Mouse (Mus musculus) lung, adult 18-20 months (tissue): Measurements from ENCODE around the gene Anxa9.

Experiments
- DNase-seq, 2 experiments: peaks; one replicate each; pipeline ENCODE4 v3.0.0; 2022; ENCODE audit warnings: mixed read lengths in 2 of 2

The Anxa9 gene

DNA sequence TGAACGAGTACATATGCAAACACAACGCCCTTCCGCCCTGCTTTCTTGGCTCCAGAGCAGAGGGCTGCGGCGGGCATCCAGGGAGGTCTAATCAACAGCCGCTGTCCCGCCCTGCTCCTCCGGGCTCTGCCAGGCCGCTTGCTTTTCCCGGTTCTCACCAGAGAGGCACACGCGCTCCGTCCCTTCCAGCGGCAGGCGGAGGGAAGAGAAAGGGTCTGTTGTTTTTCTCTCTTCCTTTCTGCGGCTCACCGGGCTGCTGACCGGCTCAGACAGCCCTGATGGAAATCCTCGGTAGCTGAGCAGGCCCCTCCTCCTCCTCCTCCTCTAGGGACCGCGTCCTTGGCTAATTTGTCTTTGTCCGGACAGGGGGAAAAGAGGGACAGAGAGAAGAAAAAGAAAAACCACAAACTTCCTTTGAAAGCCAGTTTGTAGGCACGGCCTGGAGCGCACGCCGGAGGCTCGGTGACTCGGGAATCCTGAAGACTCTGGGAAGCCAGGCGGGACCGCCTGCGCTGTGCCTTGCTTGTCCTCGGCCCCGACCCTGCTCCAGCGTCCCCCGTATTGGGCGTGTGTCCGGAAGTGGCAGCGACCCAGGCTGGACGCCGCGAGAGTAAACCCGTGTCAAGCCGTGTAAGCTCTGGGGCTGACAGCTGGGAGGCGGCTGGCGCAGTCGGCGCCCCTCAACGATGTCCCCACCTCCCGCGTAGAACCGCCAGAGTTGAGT, 23.9 kb downstream of the Anxa9 start:
- DNase-seq, result peak; percentile 88 to 92

DNA sequence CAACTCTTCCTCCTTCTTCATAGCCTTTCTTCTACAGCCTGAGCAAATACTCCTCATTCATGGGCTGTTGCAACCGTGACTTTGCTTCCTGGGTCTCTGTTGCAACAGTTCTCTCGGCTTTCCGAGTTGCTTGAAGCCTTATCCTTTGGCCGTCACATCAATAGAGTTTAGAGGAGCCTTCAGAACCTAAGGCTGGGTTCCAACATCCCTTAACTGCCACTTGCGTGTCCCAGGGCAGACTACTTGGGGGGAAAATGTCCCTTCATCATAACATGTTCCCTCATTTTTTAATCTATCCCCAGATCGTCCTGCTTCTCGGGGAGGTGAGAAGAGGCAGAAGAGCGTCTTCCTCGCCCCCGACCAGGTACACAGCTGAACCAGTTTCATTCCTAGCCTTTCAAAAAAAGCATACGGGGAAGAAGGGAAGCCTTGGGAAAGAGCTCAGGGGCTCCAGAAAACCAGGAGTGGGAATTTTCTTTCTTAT, 24.6 kb downstream of the Anxa9 start:
- peak; percentile 80 to 88 for DNase-seq

DNA sequence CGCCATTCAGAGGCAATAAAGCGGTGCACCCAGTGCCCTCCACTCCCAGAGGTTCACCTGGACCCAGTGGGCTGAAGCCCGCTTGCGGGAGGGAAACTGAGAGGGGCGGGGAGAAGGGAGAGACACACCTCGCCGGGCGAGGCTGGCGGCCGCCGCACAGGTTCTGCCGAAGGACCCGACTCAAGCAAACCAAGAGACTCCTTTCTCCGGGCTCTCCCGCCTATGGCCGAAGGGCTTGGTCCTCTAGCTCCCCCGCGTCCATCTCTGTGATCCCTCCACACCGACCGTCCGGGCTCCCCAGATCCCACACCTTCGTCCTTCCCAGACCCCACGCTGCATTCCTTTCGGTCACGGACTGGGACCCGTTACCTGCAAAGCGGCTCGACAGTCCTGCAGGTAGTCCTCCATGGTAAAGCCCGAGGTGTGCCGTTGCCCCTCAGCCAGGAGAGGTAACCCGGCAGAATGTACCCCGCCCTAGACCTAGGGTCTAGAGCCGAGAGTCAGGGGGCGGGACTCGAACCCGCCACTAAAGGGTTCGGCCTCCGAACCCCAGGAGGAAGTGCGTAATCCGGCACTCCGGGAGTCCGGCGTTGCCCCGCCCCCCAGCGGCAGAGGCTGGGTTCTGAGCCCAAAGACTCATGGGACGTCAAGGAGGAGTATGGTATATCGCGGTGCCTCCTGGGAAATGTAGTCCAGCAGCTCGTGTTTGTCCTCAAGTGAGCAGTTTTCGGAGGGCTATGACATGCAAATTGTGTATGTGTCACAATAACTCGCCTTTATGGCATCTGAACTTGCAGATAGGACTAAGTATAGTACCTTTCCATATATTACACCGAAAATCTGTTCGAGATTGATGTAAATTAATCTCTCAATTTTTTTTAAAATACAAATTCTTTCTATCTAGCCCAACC, 25.5 kb downstream of the Anxa9 start, which contains the start of the genes Mindy1 and Prune1:
TSS of gene Mindy1 (plus strand) at position 130 of the 911 bp plus-strand sequence.
TSS of gene Prune1 (minus strand) at position 861 of the 911 bp plus-strand sequence.
- DNase-seq, result peak; percentile 99

DNA sequence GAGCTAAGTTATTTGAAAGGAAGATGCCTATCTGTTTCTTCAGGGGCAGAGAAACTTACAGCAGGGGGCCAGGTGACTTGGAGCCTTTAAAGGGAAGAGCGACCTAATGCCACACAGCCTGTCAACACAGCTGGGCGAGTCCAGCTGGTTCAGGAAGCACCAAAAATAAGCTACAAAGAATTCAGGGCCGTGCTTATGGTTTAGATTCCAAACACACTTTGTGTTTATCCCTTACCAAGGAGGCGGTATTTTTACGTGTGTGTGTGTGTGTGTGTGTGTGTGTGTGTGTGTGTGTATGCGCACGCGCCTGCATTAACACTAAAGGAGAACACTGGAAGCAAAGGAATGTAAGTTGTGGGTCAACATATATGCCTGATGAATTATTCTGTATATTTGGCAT, 26.2 kb downstream of the Anxa9 start:
- peak; percentile 35 to 47 for DNase-seq

DNA sequence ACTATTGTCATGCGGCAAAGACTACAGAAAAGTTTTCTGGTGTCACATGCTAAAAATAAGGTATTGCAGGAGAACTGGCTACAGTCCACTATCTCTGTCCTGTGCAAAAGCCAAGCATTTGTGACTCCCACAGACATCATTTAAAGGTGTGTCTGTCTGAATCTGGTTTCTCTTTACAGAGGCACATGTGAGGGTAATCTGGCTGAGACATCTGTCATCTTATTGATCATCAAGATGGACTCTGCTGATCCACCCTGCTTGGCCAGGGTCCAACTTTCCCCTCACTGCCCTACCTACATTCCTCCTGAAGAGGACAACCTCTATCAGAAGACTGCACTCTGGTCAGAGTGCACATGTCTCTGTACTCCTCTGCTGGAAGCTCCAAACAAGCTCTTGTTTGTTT, 29.8 kb downstream of the Anxa9 start:
- DNase-seq, result no peak

DNA sequence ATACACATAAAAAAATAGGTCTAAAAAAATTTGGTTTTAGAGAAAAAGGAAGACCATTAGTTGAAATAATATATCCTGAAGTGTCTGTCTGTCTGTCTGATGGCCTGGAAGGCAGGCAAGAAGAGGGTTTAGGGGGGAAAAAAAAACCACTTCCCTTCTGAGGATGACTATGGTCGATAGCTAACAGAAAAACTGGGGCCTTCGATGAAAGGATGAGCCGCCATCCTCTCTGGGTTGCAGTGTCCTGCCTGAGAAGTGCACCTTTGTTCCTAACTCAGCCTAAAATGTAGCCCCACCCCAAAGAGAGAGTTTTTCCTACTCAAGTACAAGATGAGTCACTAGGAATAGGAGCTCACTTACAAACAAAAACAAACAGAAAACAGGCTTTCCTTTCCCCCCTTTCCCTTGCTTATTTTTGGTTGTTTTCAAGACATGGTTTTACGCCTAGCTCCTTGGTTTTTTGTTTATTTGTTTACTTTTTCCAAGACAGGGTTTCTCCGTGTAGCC, 30.5 kb downstream of the Anxa9 start:
- no peak for DNase-seq

DNA sequence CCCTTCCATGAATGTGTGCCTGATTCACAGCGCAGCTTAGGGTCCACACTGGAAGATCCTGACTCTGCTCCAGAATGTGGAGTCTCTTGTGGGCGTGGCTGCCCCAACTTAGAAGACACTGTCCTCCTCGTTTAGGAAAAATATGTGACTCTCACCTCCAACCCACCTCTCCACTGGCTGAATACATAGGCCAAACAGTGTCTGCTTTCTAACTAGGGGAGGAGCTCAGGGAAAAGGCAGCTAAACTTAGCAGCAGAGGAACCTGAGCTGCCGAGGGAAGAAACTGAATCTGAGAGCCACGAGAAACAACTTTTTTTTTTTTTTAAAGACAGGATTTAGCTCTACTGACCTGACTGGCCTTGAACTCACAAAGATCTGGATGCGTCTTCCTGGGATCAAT, 31.8 kb downstream of the Anxa9 start:
- DNase-seq, result no peak

DNA sequence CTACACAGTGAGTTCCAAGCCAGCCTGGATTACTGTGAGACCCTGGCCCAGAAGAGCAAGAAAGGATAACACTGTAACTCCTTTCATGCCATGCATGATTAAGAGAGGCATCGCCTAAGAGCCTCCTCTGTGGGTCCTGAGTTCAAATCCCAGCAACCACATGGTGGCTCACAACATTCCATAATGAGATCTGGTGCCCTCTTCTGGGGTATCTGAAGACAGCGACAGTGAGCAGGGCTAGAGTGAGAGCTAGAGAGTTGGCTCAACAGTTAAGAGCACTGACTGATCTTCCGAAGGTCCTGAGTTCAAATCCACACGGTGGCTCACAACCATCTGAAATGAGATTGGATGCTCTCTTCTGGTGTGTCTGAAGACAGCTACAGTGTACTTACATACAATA, 32.5 kb downstream of the Anxa9 start:
- no peak for DNase-seq

DNA sequence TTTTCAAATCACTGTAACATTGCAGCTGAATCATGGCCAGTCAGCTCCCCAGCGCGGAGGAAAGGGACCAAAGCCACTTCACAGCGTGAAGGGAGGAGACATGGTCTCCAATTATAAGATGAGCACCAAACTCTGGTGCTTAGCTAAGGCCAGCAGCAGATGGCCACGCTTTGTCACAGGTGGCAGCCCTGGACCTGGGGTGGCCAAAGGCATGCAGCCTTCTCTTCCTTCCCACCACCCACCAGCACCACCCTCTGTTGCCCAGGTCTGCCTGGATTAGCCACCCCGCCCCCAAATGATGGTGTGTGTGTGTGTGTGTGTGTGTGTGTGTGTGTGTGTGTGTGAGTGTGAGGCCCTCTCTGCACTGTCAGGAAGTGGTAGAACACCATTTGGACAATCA, 33.5 kb downstream of the Anxa9 start:
- DNase-seq, result no peak

DNA sequence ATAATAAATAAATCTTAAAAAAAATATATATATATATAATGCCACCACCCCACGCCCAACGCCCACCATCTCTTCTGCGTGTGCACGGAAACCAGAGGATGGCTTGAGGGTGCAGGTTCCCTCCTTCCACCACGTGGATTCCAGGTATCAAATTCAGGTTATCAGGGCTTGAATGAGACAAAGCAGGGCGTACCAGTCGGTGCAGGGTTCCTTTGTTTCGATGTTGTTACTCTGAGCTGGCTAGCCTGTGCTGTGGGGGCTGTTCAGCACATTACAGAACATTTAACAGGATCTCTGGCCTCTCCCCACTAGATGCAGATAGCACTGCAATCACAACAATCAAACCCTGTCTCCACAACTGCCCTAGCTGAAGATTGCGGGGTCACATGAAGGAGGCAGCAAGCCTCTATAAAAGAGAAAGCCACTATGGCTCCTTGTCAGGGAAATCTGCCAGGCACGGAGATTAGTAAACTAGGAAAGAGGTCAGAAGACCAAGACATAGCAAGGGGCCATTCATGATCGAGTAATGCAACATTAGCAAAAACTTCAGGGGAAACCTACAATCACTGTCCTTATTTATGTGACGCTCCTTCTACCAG, 36.1 kb downstream of the Anxa9 start:
- DNase-seq, result no peak

DNA sequence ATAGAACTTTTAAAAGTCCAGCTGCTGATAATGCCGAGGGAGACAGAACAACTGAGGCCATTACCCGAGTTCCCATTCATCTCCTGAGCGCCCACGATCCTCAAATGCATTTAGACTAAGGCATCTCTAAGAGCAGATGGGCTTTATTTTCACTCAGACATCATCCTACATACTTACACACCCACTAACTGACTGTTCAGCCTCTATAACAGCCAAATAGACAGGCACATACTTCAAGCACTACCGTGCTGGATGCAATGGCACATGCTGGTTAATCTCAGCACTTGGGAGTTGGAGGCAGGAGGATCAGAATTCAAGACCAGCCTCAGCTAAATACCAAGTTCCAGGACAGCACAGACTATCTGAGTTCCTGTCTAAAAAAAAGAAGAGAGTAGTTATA, 37.2 kb downstream of the Anxa9 start:
- DNase-seq, result no peak

DNA sequence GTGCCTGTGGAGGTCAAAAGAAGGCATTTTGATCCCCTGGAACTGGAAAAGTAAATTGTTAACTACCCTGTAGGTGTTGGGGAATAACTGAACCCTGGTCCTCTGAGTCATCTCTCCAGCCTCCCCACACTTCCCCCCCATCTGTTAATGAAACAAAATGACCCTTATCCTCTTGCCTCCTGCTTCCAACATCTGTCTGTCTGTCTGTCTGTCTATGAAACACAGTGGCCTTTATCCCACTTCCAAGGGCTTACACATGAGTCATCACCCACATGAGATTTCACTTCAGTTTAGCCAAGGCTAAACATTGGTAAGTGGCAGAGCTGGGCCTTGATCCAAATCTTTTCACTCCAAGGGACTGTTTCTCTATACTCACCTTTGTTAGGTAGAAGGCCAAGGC, 39.1 kb downstream of the Anxa9 start:
- DNase-seq, result peak; percentile 14 to 45

DNA sequence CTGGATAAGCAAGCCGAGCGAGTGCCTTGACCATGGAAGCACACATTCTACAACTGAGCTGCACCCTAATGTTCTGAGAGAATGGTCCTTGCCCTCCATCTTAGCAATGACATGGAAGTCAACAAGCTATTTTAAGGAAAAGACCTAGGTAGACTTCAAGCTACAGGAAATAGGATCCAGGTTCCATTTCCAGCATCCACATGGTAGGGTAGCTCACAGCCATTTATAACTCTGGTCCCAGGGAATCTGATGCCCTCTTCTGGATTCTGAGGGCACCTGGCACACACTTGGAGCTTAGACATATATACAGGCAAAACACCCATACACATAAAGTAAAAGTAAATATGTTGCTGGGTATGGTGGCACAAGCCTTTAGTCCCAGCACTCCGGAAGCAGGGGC, 40.9 kb downstream of the Anxa9 start:
- DNase-seq, result no peak

DNA sequence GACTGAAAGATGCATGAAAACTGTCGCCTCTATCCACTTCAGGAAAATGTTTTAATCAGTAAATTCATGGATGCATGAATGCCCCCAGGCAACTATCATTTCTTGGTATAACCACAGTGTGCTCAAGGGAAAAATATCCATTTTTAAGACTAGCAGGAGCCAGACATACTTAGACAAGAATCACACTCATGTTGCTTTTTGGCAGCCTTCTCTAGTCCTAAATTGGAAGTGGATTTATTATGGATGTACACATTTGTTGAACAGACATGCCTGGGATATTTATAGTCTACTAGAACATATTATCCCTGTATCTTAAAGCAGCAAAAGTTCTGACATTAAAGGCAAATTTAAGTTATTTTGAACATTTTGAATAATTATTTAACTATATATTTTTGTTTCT, 42.3 kb downstream of the Anxa9 start:
- no peak for DNase-seq

DNA sequence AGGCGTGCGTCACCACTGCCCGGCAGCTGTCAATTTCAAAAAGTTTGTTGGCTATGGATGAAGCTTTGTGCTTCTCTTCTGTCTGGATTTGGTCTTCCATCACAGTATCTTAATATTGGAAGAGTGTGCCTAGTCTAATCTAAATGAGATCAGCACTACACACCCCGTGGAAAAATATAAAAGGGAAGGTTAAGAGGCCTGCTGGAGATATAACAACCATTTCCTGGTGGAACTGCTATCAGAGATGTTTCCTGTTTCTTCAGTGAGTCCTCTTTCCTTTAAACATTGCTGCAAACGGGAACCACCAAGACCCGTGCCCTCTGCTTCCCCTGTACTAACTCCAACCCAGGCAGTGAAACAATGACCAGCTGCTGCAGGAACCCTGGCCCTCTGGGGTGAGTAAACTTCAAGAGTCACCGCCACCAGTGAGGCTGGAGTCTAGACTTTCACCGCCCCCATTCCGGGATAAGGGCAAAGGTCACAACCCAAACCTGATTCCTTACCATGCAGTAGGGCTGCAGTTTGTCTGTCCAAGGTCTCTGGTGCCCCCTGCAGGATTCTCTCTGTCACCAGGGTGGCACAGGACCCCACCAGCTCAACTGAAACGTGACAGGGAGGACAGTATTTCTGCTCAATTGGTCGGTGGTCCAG, 43.8 kb downstream of the Anxa9 start:
- peak; percentile 72 to 83 for DNase-seq

DNA sequence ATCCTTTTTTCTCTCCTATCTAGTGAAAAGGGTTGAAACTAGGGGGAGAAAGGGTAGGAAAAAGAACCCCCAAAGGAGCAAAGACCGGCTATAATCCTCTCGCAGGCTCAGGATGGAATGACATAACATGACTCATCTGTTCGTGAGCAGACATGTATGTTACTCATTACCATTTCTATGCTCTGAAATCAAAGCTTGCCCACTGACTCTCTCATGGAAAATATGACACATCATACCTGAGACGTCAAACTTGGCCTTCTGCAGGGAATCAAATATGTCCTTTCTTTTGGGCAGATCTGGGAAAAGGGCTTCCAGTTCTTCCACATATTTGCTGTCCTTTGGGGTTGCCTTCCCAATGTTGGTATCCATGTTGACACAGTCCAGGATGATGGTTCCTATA, 45.0 kb downstream of the Anxa9 start:
- no peak for DNase-seq

DNA sequence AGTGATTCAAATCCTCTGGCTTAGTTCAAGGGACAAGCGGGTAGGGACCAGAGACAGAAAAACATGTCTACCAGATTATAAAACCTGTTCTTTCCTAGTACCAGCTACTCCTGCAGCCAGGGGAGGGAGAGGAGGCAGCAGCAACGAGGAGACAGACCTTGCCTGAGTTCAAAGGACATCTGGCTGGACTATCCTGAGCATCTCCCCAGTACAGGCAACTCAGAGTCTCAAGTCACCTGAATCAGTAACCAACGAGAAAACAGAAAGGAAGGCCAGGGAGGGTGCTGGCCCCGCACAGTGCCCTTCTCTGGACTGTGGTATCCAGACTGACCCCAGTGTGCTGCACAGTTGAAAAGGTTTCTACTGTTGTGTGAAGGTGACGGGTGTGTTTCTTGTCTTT, 50.0 kb downstream of the Anxa9 start:
- no peak for DNase-seq

DNA sequence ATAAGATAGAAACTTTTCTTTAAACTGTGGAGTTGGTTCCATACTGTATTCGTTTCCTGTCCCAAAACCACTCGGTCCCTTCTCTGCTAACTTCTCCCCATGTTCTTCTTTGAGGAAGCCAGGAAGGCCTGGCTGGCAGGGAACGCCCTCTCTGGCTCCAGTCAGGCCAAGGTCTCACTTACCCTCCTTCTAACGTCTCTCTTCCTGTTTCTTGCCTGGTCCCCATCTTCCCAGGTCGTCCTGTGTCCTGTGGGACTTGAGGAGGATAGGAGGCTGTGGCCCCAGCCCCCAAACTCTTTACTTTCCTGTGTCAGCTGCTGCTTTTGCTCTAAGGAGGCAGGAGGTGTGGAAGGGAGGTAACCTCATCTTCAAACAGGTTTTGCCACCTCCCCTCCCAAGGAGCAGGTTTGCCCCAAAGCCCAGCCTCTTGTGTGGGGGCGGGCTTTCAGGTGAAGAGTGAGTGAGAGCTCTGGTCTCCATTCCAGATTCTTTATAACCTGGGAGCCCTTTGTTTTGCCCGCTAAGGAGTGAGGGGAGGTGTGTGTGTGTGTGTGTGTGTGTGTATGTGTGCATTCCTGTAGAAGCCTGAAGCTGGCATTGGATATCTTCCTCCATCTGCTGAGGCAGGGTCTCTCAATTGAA, 56.1 kb downstream of the Anxa9 start, which contains the start of gene Bnipl:
TSS of gene Bnipl (minus strand) at position 411 of the 642 bp plus-strand sequence.
- peak; percentile 53 to 67 for DNase-seq

DNA sequence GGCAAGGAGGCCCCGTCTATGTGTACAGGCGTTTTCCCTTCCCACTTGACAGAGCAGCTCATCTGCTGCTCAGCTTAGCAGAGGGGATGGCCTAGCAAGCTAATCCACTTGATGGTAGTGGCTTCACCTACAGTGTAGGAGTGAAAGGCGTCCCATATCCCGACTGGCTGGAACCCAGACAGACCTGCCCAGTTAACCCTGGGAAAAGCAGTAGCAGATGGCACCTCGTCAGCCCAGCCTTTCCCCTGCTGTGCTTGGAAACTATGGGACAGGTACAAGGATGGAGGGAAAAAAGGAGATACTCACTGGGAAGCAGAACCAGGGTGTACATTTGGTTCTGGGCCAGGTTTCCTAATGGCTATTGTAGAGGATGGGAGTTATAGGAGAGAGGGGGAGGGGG, 56.6 kb downstream of the Anxa9 start:
- no peak for DNase-seq

DNA sequence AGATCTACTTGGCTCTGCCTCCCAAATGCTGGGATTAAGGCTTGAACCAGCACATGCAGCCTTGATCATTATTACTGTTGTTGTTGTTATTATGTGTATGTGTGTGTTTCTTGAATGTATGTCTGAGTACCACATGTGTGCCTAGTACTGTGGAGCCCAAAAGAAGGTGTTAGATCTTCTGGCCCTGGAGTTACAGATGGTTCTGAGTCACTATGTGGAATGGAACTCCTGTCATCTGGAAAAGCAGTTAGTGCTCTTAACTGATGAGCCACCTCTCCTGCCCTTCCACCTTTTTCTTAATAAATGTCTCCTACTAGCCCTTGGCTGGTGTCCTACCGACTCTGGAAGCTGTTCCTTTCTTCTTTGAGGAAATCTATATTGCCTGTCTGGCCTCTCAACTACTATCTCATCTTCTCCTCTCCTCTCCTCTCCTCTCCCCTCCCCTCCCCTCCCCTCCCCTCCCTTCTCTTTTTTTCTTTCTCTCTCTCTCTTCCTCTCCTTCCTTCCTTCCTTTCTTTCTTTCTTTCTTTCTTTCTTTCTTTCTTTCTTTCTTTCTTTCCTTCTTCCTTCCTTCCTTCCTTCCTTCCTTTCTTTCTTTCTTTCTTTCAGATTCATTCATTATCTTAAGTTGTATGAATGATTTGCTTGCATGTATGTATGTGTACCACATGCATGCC, 59.2 kb downstream of the Anxa9 start:
- no peak for DNase-seq

DNA sequence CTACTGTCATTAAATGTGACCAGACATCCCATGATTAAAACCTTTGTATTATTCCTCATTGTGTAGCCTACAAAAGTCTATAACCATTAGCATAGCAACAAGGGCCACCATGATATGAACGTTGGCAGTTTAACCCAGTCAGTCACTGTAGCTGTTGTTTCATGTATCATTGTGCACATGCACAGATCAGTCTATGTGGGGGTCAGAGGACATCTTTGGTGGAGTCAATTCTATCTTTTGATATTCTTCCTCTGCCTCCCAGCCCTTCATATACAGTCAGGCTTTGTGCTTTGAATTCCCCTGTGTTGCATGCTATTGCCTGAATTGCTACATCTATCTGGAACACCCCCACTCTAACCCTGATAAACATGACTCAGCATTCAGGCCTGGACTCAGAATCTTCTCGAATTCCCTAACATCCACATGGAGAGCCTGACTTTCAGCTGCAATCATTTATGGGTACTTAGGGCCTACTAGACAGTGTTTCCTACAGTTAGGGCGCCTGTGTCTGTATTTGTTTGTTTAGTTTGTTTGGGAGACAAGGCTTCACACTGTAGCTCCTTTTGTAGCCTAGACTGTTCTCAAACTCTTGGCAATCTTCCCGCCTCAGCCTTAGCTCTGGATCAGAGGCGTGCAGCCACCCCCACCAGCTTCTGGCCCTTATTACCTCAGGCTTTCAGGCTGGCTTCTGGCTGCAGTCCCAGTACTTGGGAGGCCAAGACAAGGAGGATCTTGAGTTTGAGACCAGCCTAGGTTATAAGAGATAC, 60.3 kb downstream of the Anxa9 start:
- peak; percentile 71 to 76 for DNase-seq
